8 mouse cellular contexts compared by ENCODE assay signal in genomic region chr13:74349566-74350434, GRCm38 (mm10). TPM values are rescaled to one million over a fixed set of nuclear protein-coding genes. Genes with fewer than 3 reads are reported as not detected.
DNase-seq lines count a peak whose midpoint lies in the region; ATAC-seq and TF ChIP-seq lines count a peak whose summit lies in the region.

Gene Sdha (minus strand): TSS chr13:74350280.
Gene Ccdc127 (plus strand): TSS chr13:74350309.

- peak within 1 kb of the TSS; percentile 79 for H3K27ac ChIP-seq in forebrain, embryonic 15.5 days (replicated peaks)

- intact Hi-C loops in heart, postnatal 25 days (cut with DNase I) = no loop called here

- no peaks in the 10 kb centered on the region for H3K27me3 ChIP-seq in forebrain, embryonic 15.5 days

- WGBS in forebrain, embryonic 15.5 days = 2% methylated on average over 57 of the region's 57 CpGs
- under 1% methylated on average over 57 of the region's 57 CpGs for WGBS in lung, adult 2 months

- H3K36me3 ChIP-seq in forebrain, embryonic 15.5 days = peaks cover 12% of the 10 kb centered on the region; the same call in 1 of the 2 replicates

- H3K9ac ChIP-seq in forebrain, embryonic 15.5 days (replicated peaks) = peak within 1 kb of the TSS; percentile 81

- H3K4me1 ChIP-seq in forebrain, embryonic 15.5 days = peaks cover 18% of the 10 kb centered on the region
- peaks cover 5% of the 10 kb centered on the region for H3K4me1 ChIP-seq in lung, adult 2 months (ENCODE audit: control insufficient read depth, insufficient read depth, low read length)

- peak; percentile 98 for TF ChIP-seq POLR2A in lung, adult 2 months (IDR thresholded peaks at IDR 0.05; ENCODE audit: borderline replicate concordance, extremely low read depth, low read depth, low read length)

- H3K4me3 ChIP-seq in forebrain, embryonic 15.5 days = peak within 1 kb of the TSS; percentile 80
- H3K4me3 ChIP-seq in lung, adult 2 months (replicated peaks; ENCODE audit: extremely low read depth, low read depth, low read length) = peak within 1 kb of the TSS; percentile 72

- peak within 1 kb of the TSS; percentile 53 for H3K4me2 ChIP-seq in forebrain, embryonic 15.5 days (replicated peaks)

- no peak for TF ChIP-seq CTCF in lung, adult 2 months (IDR thresholded peaks at IDR 0.05; ENCODE audit: insufficient read depth, low read length)

- no peaks in the 10 kb centered on the region for H3K9me3 ChIP-seq in forebrain, embryonic 15.5 days

- peak; percentile 98 for ATAC-seq in forebrain, embryonic 15.5 days (replicated peaks)
- ATAC-seq in neutrophil, adult 5-6 weeks (ENCODE audit: extremely low read depth, insufficient number of reproducible peaks, low FRiP score, poor library complexity, severe bottlenecking) = peak; percentile 95

- peak; percentile 97 for DNase-seq in ES-CJ7 (ENCODE audit: low read depth, low spot score)
- DNase-seq in cerebellum, adult 11 months = peak; percentile 96
- peak; percentile 92 for DNase-seq in heart, postnatal 25 days (ENCODE audit: low spot score)
- peak; percentile 94 to 97 for DNase-seq in layer of hippocampus, adult 18-20 months (ENCODE audit: low spot score in 2 of 2)
- peak; percentile 92 for DNase-seq in lung, adult 2 months
- peak; percentile 92 to 93 for DNase-seq in thymus, adult 18-20 months

RNA-seq across cellular contexts. Expression of gene Sdha, which starts in this region (rescaled TPM):
- polyA plus RNA-seq in forebrain, embryonic 15.5 days (2015; fragmentation: Nextera tagmentation; extraction: Ambion mirVana) = 212 and 220 TPM in 2 replicates
- total RNA-seq in heart, postnatal 25 days (2021) = 1,000 to 10,000 TPM; 1,489 to 1,582 TPM
- 100 to 1,000 TPM; 347 to 354 TPM for total RNA-seq in layer of hippocampus, adult 18-20 months (2021)
- 65.4 and 101 TPM in 2 replicates for polyA plus RNA-seq in lung, adult 2 months (2012; rRNA removed)
- 248 and 251 TPM in 2 replicates for total RNA-seq in neutrophil, adult 5-6 weeks (2017)

RNA-seq across cellular contexts. Expression of gene Ccdc127, which starts in this region (rescaled TPM):
- polyA plus RNA-seq in forebrain, embryonic 15.5 days (2015; fragmentation: Nextera tagmentation; extraction: Ambion mirVana) = 47.1 and 47.4 TPM in 2 replicates
- total RNA-seq in heart, postnatal 25 days (2021) = 10 to 100 TPM; 42.2 to 48.6 TPM
- total RNA-seq in layer of hippocampus, adult 18-20 months (2021) = 10 to 100 TPM; 85.6 to 85.8 TPM
- 2.1 and 3.4 TPM in 2 replicates for polyA plus RNA-seq in lung, adult 2 months (2012; rRNA removed)
- 14.2 and 22.0 TPM in 2 replicates for total RNA-seq in neutrophil, adult 5-6 weeks (2017)

Comparison
In these comparisons a context has a peak if more than half of its experiments do, and no peak if none do; other contexts are left out.
1. Peak in every context shown above with its lines: DNase-seq, ATAC-seq, H3K4me3 ChIP-seq and H3K27ac ChIP-seq.
2. RNA of gene Ccdc127 (polyA plus RNA-seq): 47.1 to 47.4 TPM in forebrain, embryonic 15.5 days; 2.1 to 3.4 TPM in lung, adult 2 months; every median in the first group is over 10 times any median in the second.